Mouse (Mus musculus): ENCODE data around the gene Cpxm2.

- no peak for TF ChIP-seq POLR2A (IDR thresholded peaks at IDR 0.05; ENCODE audit: low read depth, low read length)
- no peak for TF ChIP-seq CTCF (conservative IDR thresholded peaks at IDR 0.05 in 1 of 2, IDR thresholded peaks at IDR 0.05 in 1 of 2; ENCODE audit: low read depth in 2 of 2, low read length in 2 of 2)
- TF ChIP-seq MYC (IDR thresholded peaks at IDR 0.05; ENCODE audit: low read depth, low read length): no peak
- TF ChIP-seq GABPA (IDR thresholded peaks at IDR 0.05; ENCODE audit: insufficient replicate concordance, low read depth, low read length): no peak
- no peak for TF ChIP-seq TBP (conservative IDR thresholded peaks at IDR 0.05; ENCODE audit: low read depth, low read length)
- TF ChIP-seq MXI1 (IDR thresholded peaks at IDR 0.05; ENCODE audit: low read depth, low read length): no peak
- TF ChIP-seq MEF2A (IDR thresholded peaks at IDR 0.05; ENCODE audit: borderline replicate concordance, low read depth, low read length): no peak
- TF ChIP-seq EP300 (IDR thresholded peaks at IDR 0.05; ENCODE audit: low read length): no peak
- TF ChIP-seq E2F4 (IDR thresholded peaks at IDR 0.05; ENCODE audit: insufficient replicate concordance, low read depth, low read length): no peak
- no peak for TF ChIP-seq ETS1 (conservative IDR thresholded peaks at IDR 0.05; ENCODE audit: low read depth, low read length)
- TF ChIP-seq MAX (IDR thresholded peaks at IDR 0.05; ENCODE audit: low read length): no peak
- TF ChIP-seq POLR2AphosphoS2 (IDR thresholded peaks at IDR 0.05; ENCODE audit: low read depth, low read length): no peak
Measured at GRCm38 (mm10) chr7:132128687-132129086, 25.9 kb downstream of the Cpxm2 start.
